Mouse (Mus musculus) right cerebral cortex, postnatal 10 days (tissue): ENCODE data around the gene Siglecf.

Experiments used
- DNase-seq, 2 experiments: peaks; one replicate each; pipeline ENCODE4 v3.0.0; 2021; ENCODE audit warnings: low spot score in 2 of 2

Siglecf gene

GRCm38 (mm10) chr7:43351154-43351553 is at the start of gene Siglecf:
Gene Siglecf, plus strand, starts transcription at chr7:43351341.
- no peak for DNase-seq

GRCm38 (mm10) chr7:43305235-43305634 is 45.9 kb upstream of the Siglecf start:
- no peak for DNase-seq

GRCm38 (mm10) chr7:43309069-43309468 is 42.1 kb upstream of the Siglecf start:
- no peak for DNase-seq

- DNase-seq, result peak in 1 of 2 experiments; percentile 30
Observed at GRCm38 (mm10) chr7:43311632-43312031, 39.5 kb upstream of the Siglecf start.

GRCm38 (mm10) chr7:43312386-43313012 is 38.6 kb upstream of the Siglecf start:
- DNase-seq, result no peak

- DNase-seq, result peak; percentile 94 to 97
Observed at GRCm38 (mm10) chr7:43313013-43313428, 38.1 kb upstream of the Siglecf start, which contains the start of gene Zfp715. Gene Zfp715, minus strand, starts transcription at chr7:43313294.

GRCm38 (mm10) chr7:43326223-43326780 is 24.8 kb upstream of the Siglecf start:
- peak; percentile 40 to 64 for DNase-seq

- no peak for DNase-seq
Observed at GRCm38 (mm10) chr7:43328101-43328500, 23.0 kb upstream of the Siglecf start.

GRCm38 (mm10) chr7:43333203-43333602 is 17.9 kb upstream of the Siglecf start:
- DNase-seq, result peak in 1 of 2 experiments; percentile 37

- DNase-seq, result no peak
Observed at GRCm38 (mm10) chr7:43333899-43334298, 17.2 kb upstream of the Siglecf start.

GRCm38 (mm10) chr7:43340771-43341170 is 10.4 kb upstream of the Siglecf start:
- no peak for DNase-seq

GRCm38 (mm10) chr7:43343191-43343590 is 8.0 kb upstream of the Siglecf start:
- no peak for DNase-seq

- DNase-seq, result no peak
Observed at GRCm38 (mm10) chr7:43344020-43344419, 7.1 kb upstream of the Siglecf start.

- DNase-seq, result no peak
Observed at GRCm38 (mm10) chr7:43344491-43344890, 6.7 kb upstream of the Siglecf start.

- DNase-seq, result no peak
Observed at GRCm38 (mm10) chr7:43346148-43346547, 5.0 kb upstream of the Siglecf start.

GRCm38 (mm10) chr7:43346571-43346970 is 4.6 kb upstream of the Siglecf start:
- no peak for DNase-seq

- DNase-seq, result peak in 1 of 2 experiments; percentile 24
Observed at GRCm38 (mm10) chr7:43349623-43350022, 1.5 kb upstream of the Siglecf start.

GRCm38 (mm10) chr7:43353118-43353517 is 2.0 kb downstream of the Siglecf start:
- DNase-seq, result peak in 1 of 2 experiments; percentile 35

- no peak for DNase-seq
Observed at GRCm38 (mm10) chr7:43353758-43354157, 2.6 kb downstream of the Siglecf start.

- DNase-seq, result peak; percentile 23 to 27
Observed at GRCm38 (mm10) chr7:43354893-43355835, 4.0 kb downstream of the Siglecf start.

GRCm38 (mm10) chr7:43358556-43358955 is 7.4 kb downstream of the Siglecf start:
- no peak for DNase-seq

GRCm38 (mm10) chr7:43361442-43361841 is 10.3 kb downstream of the Siglecf start:
- DNase-seq, result no peak
